Mouse (Mus musculus) bone marrow, adult 2 months (tissue): ENCODE measurements around the gene Fgfr2.

Source experiments
- CTCF ChIP-seq: fragments of 200-500 bp; IDR thresholded peaks from 2 replicates; pipeline ENCODE4 v1.5.1; 2011; ENCODE audit warnings: low read length, control low read depth; ENCODE audit not compliant: control insufficient read depth, insufficient read depth
- POLR2A ChIP-seq: fragments of 200-500 bp; IDR thresholded peaks from 2 replicates; pipeline ENCODE4 v1.6.1; 2011; ENCODE audit warnings: low read depth, mild to moderate bottlenecking, control low read depth, low read length, borderline replicate concordance; ENCODE audit not compliant: control insufficient read depth

DNA sequence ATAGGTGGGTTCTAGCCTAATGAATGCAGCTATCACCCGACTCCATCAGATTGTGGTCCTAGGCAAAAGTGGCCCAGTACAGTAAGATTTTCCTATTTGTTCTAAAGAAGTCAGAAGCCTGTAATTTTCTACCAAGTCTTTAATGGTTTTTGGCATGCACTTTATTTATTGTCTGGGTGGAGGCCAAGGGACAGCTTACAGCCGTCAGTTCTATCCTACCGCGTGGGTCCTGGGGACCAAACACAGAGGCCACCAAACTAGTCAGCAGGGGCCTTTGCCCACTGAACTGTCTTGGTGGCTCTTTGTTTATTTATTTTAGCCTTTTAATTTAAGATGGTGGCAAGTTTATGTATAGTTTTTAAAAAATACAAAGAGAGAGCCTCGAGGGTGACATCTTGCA is 2544.5 kb downstream of the Fgfr2 start:
- TF ChIP-seq POLR2A, result no peak
- TF ChIP-seq CTCF, result no peak
